Mouse (Mus musculus) spleen, postnatal 36 days (tissue): ENCODE measurements around the gene Sh2d5.

ENCODE experiments used
- DNase-seq, 2 experiments: peaks; one replicate each; pipeline ENCODE4 v3.0.0; 2022; ENCODE audit warnings: low spot score in 2 of 2, mixed read lengths in 1 of 2

The Sh2d5 gene

DNA sequence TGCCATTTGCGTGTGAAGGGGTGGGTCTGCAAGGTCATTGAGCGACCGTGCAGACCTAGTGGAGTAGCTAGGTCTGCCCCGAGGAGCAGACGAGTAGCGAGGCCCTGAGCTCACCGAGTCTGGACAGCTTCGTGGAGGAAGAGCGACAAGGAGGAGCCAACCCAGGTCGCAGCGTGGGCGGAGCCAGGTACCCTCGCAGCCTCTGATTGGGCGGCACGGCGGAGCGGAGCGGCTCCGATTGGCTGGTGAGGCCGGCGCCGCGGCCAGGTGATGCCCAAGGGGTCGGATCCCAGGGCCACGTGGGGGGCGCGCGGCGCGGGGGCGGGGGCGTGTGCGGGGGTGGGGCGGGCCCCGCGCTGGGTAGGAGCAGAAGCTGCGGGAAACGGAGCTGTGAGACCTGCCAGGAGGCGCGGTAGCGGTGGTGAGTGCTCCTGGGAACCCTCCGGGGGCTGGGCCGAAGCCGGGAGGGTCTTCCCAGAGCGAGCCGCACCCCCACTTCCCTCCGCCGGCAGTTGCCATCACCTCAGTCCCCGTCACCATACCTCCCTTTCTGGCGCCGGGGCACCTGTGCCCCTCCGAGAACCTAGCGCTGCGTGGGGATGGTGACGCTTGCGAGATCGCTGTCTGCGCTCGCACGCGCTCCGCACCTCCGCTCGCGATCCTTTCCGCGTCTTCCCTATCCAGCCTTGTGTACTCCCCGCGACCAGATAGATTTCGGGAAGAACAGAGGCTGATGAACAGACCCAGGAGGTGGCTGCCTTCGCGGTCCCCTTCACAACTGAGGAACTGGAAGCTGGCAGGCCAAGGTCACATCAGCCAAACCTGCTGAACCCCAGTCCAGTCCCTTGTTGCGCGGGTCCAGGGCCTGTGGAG lies at the start of gene Sh2d5, which contains the start of gene Kif17:
Sh2d5 (plus strand) TSS at position 316 of the 873 bp plus-strand sequence.
Kif17 (plus strand) TSS at position 348 of the 873 bp plus-strand sequence.
- DNase-seq, result peak; percentile 81 to 83

DNA sequence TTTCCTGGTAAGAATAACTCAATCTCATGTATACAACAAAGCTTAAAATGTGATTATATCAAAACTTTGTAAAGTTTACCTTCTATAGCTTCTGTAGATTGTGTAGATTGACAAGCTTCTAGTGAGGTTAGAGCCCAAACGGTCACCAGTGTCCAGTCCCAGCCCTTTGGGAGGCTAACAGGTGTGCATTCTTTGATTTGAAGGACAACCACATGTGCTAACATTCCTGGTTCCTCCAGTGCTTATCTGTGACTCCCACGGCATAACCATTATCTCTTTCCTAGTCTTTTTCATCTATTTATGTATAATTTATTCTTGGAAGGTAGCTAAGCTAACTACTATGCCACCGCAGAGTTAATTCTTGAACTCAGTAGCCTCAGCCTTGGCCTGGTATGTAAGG lies 49.4 kb upstream of the Sh2d5 start:
- no peak for DNase-seq

DNA sequence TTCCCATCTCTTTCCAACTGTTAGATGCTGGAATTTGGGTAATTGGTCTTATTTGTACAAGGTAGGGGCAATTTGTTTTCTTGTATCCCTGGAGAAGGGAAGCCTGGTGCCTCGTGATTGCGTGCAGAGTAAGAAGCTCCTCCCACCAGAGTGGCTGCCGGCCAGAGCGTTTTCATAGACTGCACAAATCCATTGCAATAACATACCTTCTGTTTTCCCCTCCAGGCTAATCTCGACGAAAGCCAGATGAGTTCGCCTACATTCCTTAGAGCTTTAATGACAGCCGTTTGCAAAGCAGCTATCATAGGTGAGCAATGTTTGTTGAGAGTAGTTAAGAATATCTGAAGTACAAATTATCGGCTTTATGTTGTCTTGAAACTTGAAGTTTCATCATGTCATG lies 48.5 kb upstream of the Sh2d5 start:
- no peak for DNase-seq

DNA sequence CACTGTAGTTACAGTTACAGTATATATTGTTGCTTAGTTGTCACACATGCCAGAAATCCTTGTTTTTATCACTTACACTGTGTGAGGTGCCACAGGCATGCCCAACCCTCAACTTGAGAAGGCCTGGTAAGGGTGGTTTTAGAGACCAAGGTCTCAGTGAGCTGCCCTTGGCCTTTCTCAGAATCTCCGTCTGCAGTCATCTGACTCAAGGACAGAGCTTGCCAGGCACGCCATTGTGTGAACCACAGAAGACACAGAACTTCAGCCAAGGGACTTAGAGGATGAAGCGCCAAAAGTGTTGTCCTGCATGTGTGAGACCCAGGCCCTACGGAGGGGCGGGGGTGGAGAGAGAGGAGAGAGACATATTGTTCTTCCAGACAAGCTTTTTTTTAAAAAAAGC lies 40.1 kb upstream of the Sh2d5 start:
- no peak for DNase-seq

DNA sequence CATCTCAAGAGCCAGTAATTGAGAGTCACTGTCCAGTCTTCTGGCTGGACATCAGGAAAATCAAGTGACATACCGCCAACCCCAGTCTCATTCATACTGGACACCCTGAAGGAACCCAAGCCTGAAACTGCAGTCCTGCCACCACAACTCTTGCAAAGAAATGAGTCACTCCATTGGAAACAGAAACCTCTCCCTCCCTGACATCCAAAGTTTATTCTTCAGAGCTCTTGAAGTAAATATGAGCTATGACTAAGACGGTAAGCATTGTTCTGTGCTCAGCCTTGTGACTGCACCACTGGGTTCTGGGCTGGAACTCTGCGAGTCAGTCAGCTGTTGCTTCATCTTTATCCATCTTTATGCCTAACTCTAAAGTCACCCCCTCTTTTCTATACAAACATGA lies 36.3 kb upstream of the Sh2d5 start:
- DNase-seq, result no peak

DNA sequence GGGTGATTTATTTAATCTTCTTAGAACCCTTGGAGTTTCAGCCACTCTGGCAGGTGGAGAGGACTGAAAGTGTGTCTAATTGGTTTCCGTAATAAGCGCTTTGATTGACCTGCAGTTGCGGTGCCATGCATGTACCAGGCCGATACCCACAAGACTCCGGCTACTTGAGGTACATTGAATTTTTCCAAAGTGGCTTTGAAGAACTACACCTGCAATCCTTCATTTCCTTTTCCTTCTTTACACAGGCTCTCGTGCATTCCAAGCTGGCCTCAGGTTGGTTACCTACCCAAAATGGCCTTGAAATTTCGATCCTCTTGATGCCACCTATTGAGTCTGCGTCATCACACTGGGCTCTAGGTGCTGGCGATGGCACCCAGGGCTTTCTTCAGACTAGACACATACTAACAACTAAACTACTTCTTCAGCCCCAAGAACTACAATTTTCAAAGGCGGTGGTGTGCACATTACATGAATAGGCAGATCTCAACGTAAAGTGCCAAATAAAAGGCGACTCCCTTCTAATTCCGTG lies 34.5 kb upstream of the Sh2d5 start:
- DNase-seq, result no peak

DNA sequence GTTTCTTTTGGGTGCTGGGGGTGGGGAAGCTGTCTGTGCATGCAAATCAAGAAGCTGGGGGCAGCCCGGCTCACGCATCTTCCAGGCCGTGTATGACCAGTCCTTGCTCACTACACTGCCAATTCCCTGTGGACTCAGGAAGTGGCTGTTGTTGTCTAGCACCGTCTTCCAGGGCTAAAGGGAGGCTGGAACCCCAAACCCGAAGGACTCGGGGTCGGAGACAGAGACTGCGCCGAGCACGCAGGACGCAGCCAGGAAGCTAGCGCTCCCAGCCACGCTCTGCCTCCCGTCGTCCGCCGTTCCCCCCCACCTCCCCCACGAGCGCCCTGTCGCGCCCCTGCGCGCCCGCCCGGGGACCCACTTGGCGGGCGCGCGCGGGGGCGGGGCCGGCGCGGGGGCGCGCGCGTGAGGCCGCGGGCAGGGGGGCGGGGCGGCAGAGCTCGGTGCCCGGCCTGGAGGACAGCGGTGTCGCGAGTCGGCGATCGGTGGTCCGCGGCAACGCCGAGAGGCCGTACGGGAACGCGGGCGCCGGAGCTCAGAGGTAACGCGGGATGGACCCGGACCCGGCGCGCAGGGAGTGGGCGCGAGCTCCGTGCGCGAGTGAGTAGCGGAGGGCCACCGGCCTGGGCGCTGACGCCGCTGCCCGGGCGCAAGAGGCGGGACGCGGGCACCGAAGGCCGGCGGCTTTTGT lies 33.9 kb upstream of the Sh2d5 start, which contains the start of gene Hp1bp3:
Hp1bp3 (plus strand) TSS at position 97 of the 691 bp plus-strand sequence.
- peak; percentile 71 to 78 for DNase-seq

DNA sequence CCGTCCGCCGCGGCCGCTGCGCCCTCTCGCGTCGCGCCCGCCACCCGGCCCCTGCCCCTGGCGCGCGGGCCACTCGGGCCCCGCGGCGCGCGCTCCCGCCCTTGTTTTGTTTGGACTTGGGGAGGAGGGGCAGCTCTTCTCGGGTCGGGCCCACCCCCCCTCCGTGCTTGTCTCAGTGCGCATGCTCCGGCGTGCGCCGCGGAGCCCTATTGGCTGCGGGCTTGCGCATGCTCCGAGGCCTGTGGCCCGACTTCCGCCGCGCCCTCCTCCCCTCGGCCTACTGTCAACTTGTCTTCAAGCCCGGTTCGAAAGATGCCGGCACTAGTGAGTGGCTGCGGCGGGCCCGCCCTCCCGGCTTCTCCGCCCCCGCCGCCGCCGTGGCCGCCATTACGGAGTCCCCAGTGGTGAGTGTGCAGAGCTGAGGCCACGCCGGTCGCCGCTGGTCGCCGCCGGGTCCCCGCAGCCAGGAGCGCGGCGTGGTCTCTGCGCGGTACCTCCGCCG lies 33.3 kb upstream of the Sh2d5 start:
- DNase-seq, result peak; percentile 97

DNA sequence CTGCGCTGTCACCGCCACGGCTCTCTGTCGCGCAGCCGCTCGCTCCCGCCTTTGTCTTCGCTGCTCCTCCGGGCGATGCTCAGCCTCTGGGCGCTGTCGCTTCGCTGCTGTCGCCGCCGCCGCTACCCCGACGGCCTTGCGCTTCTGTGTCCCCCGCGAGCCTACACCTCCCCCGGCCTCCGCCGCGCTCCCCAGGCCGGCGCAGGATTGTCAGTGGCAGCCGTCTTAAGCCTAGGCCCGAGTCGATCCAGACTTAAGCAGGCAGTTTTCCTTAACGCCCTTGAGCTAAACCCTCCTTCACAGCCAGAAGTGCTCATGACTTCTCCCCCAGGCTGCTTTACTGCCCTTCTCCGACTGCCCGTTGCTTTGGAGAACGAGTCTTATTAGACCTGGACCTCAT lies 32.8 kb upstream of the Sh2d5 start:
- peak; percentile 24 to 31 for DNase-seq

DNA sequence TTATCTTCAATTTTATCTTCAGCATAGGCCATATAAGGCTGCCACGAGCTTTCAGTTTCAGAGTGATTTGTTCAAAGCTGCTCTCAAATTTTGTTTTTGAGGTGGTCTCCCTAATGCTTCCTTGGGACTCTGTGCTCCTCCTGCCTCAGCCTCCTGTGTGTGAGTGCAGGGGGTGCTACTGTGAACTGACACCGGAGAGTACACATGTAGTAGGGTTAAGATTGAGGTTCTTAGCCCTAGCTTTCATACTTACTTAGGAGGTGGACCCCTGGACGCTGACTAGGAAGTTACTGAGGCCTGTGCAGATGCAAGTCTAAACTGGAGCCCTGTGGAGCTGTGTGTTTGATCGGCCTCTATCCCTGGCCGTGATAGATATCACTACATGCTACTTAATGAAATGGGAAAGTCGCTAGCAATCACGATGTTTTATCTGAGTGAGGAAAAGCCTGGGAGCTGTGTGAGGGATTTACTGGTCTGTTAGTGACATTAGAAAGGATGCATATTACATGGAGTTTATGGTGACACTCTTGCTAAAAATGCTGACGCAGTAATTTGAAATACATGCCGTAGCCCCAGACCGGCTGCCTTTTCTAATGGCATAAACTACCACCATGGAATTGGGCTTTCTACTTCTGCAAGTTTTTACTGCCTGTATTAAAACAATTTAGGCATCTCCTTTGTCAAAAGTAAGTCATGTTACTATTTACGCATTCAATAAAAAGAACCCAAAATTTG lies 32.1 kb upstream of the Sh2d5 start:
- no peak for DNase-seq

DNA sequence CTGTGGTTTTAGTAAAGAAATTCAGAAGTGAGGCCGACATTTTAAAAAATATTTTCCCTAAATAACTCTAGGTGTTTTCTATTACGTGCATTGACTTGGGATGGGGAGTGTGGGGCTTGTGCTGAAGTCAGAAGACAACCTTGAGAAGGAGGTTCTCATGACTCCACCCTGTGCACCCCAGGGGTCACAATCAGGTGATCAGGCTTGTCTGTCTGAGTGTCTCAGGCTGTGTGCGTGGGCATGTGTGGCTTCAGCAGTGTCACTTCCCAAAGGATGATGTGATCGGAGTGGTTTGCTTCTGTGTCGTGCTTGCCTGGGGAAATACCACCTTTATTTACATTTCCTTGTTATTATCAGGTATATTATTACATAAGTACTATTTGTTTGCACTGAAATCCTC lies 30.9 kb upstream of the Sh2d5 start:
- DNase-seq, result no peak

DNA sequence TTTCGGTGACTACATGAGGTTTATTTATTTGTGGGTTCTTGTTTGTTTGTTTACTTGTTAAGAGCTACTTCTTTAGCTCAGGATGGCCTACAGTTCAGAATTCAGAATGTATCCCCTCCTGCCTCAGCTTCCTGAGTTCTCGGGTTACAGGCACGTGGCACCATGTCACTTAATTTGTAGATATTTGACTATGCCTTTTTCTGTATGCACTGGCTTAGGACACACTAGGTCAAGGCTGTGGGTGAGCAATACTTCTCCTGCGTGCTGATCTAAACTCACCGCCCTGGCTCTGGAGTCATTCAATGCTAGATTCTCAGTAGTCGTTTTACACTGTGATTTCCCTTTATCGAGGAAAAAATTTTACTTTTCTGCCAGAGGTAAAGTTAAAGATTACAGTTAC lies 29.4 kb upstream of the Sh2d5 start:
- DNase-seq, result no peak

DNA sequence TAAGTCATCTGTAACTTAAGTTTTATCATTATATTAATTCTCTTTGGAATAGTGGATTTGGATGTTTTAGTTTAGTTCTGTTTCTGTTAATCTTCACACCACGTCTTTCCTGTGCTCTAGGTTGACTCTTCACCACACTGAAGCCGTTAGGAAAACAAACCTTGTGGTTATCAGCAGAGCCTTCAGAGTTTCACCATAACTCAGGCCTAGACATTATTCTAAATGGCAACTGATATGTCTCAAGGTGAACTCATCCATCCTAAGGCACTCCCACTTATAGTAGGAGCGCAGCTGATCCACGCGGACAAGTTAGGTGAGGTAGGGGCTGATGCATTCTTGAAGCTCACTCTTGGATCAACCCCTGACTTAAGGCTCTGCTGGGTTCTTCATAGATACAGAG lies 28.8 kb upstream of the Sh2d5 start:
- no peak for DNase-seq

DNA sequence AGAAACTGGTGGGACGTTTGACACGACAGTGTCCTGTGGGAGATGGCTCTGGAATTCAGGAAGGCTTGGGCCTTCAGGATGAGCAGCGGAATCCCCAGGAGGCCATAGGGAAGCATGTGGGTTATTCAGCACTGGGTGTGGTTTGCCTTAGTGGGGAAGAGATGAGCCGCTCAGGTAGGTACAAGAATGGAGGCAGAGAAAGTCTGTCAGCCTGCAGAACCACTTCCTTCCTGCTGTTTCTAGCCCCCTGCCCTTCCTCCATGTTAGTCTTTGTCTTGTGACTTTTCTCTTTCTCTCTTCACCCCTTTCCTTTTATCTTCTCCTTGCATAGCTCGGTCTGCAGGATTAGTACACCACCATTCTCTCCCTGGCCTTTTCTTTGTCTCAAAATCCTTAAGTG lies 27.8 kb upstream of the Sh2d5 start:
- DNase-seq, result peak in 1 of 2 experiments; percentile 8

DNA sequence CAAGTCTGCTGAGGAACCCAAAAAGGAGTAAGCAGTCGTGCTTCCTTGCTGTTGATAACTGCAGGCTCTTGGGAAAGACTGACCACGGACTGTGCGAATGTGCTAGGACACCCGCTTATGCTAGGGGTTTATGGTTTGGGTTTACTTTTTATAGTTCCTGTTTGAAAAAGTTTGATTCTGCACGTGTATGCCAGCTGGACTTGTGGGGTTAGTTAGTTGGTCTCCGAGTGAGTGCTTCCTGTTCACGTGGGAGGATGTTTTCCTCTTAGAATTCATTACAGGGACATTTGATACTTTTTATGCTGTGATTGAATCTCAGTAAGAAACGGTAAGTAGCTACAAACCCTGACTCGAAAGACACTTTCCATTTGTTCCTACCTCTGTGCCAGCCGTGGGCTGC lies 26.6 kb upstream of the Sh2d5 start:
- no peak for DNase-seq

DNA sequence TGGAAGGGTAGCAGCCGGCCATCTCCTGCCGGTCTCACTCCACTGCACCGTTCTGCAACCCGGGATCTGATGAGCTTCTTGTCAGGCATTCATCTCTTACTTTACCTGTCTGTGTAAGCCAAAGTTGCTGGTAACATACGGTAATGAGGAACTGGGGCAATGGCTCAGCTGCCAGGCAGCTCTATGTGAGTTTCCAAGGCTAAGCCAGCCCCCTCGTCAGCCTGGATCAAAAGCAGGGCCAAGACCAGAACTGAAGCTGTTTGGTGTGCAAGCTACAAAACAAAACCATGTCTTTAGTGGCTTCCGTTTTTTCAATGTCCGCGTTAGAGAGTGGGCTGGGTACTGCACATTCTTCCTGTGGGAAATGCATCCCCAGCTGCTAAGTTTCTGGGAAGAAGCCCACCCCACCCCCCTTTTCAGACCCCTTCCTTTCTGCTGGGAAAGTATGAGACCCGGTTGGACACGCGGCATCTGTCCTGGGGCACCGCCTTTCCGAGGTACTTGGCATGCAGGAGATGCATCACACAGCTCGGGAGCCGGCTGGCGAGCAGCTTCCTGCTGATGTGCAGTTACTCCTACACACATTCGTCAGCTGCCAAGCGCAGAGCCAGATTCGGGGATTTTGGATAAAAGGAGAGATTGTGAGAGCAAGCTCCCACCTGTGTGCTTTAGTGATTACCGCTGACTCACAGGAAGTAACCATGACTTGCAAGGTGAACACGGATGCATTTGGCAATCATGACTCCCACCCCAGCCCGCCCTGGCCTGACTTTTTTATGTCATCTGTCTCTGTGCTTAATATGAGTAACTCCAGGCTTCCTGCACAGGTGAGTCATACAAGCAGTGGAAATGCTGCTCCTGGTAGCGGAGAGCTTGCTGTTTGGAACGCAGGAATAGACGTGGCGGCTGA lies 3.2 kb upstream of the Sh2d5 start:
- no peak for DNase-seq

DNA sequence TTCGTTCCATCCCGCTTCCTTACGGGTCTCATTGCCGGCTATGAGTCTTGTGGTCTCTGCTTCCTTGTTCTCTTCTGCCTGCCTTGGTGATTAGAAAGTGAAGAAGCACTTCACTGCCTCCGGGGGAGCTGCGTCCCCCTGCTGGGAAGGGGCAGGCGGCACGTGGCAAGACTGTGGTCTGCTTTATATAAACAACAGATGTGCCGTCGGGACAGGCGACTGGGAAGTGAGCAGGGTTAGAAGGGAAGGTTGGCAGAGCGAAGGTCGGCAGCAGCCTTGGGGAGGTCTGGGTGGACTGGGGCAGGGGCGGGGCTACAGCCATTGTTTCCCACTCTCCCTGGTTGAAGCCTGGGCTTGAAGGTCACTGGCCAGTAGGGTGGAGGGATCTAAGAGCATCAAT lies 1.6 kb downstream of the Sh2d5 start:
- DNase-seq, result peak in 1 of 2 experiments; percentile 14

DNA sequence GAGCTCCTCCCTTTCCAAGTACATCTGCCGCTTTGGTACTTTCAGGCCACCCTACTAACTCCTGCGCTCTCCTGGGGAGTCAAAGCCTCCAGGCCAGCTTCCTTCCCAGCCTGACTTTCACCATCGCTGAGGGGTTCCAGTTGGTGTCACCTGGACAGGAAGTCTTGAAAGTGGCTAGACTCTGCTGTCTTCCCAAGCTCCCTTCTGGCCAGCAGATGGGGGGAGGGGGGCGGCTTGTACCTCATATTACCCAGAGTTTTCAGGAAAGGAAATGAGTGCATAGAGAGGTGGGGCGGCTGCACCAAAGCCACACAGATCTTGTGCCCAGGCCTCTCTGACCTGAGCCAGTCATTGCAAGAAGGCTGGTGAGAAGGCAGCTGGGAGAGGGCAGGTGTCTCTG lies 2.0 kb downstream of the Sh2d5 start:
- DNase-seq, result no peak

DNA sequence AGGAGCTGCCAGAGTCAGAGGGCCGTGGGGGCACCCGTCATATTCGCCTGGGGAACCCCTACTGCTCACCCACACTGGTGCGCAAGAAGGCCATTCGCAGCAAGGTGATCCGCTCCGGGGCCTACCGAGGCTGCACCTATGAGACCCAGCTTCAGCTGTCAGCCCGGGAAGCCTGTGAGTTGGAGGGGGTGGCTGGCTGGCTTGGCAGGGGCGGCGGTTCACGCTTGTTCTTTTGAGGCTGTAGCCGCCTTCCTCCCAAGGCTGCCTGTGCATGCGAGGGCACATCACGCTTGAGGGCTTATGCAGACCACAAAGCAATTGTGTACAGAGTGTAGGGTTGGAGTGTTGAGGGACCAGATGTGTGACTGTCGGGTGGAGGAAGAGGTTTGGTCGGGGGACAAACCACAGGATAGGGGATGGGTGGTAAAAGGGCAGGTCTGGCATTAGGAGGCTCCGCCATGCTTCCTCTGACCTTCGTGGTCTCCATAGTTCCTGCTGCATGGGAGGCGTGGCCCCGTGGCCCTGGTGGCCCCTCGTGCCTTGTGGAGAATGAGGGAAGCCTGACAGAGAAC lies 7.0 kb downstream of the Sh2d5 start:
- peak in 1 of 2 experiments; percentile 19 for DNase-seq

DNA sequence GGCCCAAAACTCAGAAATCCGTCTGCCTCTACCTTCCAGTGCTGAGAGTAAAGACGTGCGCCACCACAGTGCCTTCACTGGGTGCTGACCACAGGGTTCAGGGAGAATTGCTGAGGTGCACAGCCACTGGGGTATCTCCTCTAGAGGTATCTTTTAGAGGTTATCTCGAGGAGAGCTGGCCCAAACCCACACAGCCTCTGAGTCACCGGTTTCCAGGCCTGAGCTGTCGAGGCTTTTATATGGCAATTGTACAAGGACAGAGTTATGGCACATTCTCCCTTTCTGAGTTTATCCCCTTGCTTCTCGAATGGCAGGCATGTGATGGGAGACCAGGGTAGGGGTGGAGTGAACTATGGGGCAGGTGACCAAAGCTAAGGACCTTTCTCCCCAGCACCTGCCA lies 8.5 kb downstream of the Sh2d5 start:
- no peak for DNase-seq
